12 mouse cellular contexts compared by ENCODE assay signal in genomic region chr3:148854306-148854910, GRCm38 (mm10).
A peak's percentile ranks its signal among the peaks of the same experiment; 100 is the strongest.
DNase-seq lines count a peak whose midpoint lies in the region; ATAC-seq lines count a peak whose summit lies in the region.
"Had no signal": no experiment of that assay in that cellular context is flagged by ENCODE, and none has a peak within 500 bp of the region (broad histone marks: within the 10 kb centered on the region; RNA-seq: fewer than 3 reads in every experiment).

No protein-coding gene starts in this region.

- no peaks in the 10 kb centered on the region for H3K9me3 ChIP-seq in embryonic facial prominence, embryonic 12.5 days
- no peaks in the 10 kb centered on the region for H3K9me3 ChIP-seq in hindbrain, embryonic 12.5 days (replicated peaks)
- no peaks in the 10 kb centered on the region for H3K9me3 ChIP-seq in midbrain, embryonic 16.5 days (replicated peaks; ENCODE audit: control insufficient read depth, low read length, poor library complexity, severe bottlenecking)
- H3K9me3 ChIP-seq: megakaryocyte, embryonic 14.5 days had no signal

- ATAC-seq in embryonic facial prominence, embryonic 12.5 days (ENCODE audit: insufficient number of reproducible peaks, insufficient read depth, low FRiP score, low TSS enrichment) = no peak
- peak; percentile 61; the same call in 1 of the 2 replicates for ATAC-seq in hindbrain, embryonic 12.5 days (ENCODE audit: low FRiP score)
- ATAC-seq in midbrain, embryonic 16.5 days = peak; percentile 43; the same call in 1 of the 2 replicates
- no peak for ATAC-seq in megakaryocyte-erythroid progenitor cell, adult 5-6 weeks (replicated peaks; ENCODE audit: low FRiP score, low TSS enrichment, poor library complexity, severe bottlenecking)
- no peak for ATAC-seq in activated CD4-positive, CD25-positive, alpha-beta regulatory T cell, adult 4 months

- no peaks in the 10 kb centered on the region for H3K27me3 ChIP-seq in embryonic facial prominence, embryonic 12.5 days
- no peaks in the 10 kb centered on the region for H3K27me3 ChIP-seq in hindbrain, embryonic 12.5 days
- no peaks in the 10 kb centered on the region for H3K27me3 ChIP-seq in midbrain, embryonic 16.5 days (ENCODE audit: control insufficient read depth, insufficient read depth, low read depth, low read length)
- H3K27me3 ChIP-seq: CH12.LX; megakaryocyte, embryonic 14.5 days had no signal

- peak; percentile 50 for DNase-seq in embryo, embryonic 10 days (ENCODE audit: low spot score)
- DNase-seq in testis, postnatal 10 days (ENCODE audit: low spot score) = no peak
- DNase-seq: cerebellum, adult 2 months; kidney, postnatal 4 days had no signal

- WGBS in embryonic facial prominence, embryonic 12.5 days = 34% methylated on average over 12 of the region's 12 CpGs
- WGBS in hindbrain, embryonic 12.5 days = 23% methylated on average over 12 of the region's 12 CpGs
- WGBS in midbrain, embryonic 16.5 days = 7% methylated on average over 12 of the region's 12 CpGs

- H3K4me3 ChIP-seq in embryonic facial prominence, embryonic 12.5 days = no peak overlapping the region
- peak overlapping the region; percentile 16 for H3K4me3 ChIP-seq in hindbrain, embryonic 12.5 days
- H3K4me3 ChIP-seq in midbrain, embryonic 16.5 days (ENCODE audit: low read depth, low read length) = peak overlapping the region; percentile 31
- H3K4me3 ChIP-seq: erythroblast, embryonic 14.5 days; megakaryocyte, embryonic 14.5 days had no signal

- peaks cover 13% of the 10 kb centered on the region for H3K4me1 ChIP-seq in embryonic facial prominence, embryonic 12.5 days
- H3K4me1 ChIP-seq in hindbrain, embryonic 12.5 days = peaks cover 22% of the 10 kb centered on the region
- peaks cover 19% of the 10 kb centered on the region for H3K4me1 ChIP-seq in midbrain, embryonic 16.5 days (ENCODE audit: control insufficient read depth, insufficient read depth, low read length)

- H3K9ac ChIP-seq in embryonic facial prominence, embryonic 12.5 days = no peak overlapping the region
- H3K9ac ChIP-seq in hindbrain, embryonic 12.5 days = 0 out of 2 replicates have a peak overlapping the region, but pooled peaks have one; percentile 28
- H3K9ac ChIP-seq in midbrain, embryonic 16.5 days (ENCODE audit: low read depth, low read length) = peak overlapping the region; percentile 54

- peaks cover 38% of the 10 kb centered on the region for H3K36me3 ChIP-seq in embryonic facial prominence, embryonic 12.5 days
- peaks cover 18% of the 10 kb centered on the region for H3K36me3 ChIP-seq in hindbrain, embryonic 12.5 days
- 0 out of 2 replicates have a peak, but pooled peaks cover 5% of the 10 kb centered on the region for H3K36me3 ChIP-seq in midbrain, embryonic 16.5 days (ENCODE audit: control insufficient read depth, insufficient read depth, low read length)

- peak overlapping the region; percentile 17; the same call in 1 of the 2 replicates for H3K4me2 ChIP-seq in embryonic facial prominence, embryonic 12.5 days (replicated peaks)
- H3K4me2 ChIP-seq in hindbrain, embryonic 12.5 days (replicated peaks) = peak overlapping the region; percentile 48
- H3K4me2 ChIP-seq in midbrain, embryonic 16.5 days (ENCODE audit: low read length) = peak overlapping the region; percentile 54

- H3K27ac ChIP-seq in embryonic facial prominence, embryonic 12.5 days = 0 out of 2 replicates have a peak overlapping the region, but pooled peaks have one; percentile 7
- H3K27ac ChIP-seq in hindbrain, embryonic 12.5 days = peak overlapping the region; percentile 55; the same call in 1 of the 2 replicates
- H3K27ac ChIP-seq in midbrain, embryonic 16.5 days (ENCODE audit: low read length) = 0 out of 2 replicates have a peak overlapping the region, but pooled peaks have one; percentile 29

Comparison
In these comparisons a context has a peak if more than half of its experiments do, and no peak if none do; other contexts are left out.
1. ATAC-seq: peak in hindbrain, embryonic 12.5 days (single experiment) and midbrain, embryonic 16.5 days (single experiment); none in embryonic facial prominence, embryonic 12.5 days (single experiment), megakaryocyte-erythroid progenitor cell, adult 5-6 weeks (single experiment) and activated CD4-positive, CD25-positive, alpha-beta regulatory T cell, adult 4 months (single experiment).
2. Peak in every context shown above with its lines, with median percentiles within 50 percentile points of each other: H3K27ac ChIP-seq and H3K4me2 ChIP-seq.